Mouse (Mus musculus) cerebellum, adult 8-10 months (tissue): ENCODE results near the gene Rundc3a.
"Not testable (repeated sequence)": the region's sequence is repeated elsewhere in the genome, so short reads cannot be mapped to it uniquely, and the experiment has no call there.

Source experiments
- DNase-seq: peaks from one replicate; pipeline ENCODE4 v3.0.0; 2022

The Rundc3a gene

DNA sequence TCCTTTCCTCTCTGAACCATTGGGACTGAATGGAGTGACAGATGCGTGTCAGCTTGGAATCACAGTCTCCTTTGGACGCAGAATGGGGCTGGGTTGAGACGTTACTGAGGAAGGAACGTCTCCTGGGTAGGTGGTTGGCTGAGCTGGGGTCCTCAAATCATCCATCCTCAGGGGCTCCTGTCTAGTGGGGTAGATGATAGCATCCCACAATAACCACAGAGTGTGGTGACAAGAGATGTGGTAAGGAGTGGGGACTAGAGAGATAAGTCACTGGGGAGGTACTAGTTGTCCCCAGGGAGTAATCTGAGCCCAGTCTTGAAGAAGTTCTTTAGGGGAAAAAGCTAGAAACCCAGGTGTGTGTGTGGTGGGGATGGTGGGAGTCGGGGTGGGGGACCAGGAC lies 24.9 kb upstream of the Rundc3a start:
- no peak for DNase-seq

DNA sequence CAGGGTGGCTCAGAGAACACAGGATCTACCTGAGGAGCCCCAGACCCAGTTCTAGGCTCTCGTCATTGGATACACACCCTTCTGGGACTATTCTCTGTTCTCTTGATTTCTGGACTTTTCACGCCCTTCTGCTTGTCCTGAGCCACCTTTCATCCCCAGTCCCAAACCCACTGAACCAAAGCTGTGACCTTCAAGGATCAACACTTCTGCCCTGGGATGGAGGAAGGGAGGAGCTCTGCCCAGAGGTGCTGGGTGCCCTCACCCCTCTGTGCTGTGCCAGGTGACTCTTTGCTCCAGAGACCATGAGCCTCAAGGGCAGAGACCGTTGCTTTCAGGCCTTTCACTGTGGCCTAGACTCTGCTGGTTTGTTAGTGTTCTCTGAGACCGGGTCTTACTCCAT lies 23.9 kb upstream of the Rundc3a start:
- no peak for DNase-seq

DNA sequence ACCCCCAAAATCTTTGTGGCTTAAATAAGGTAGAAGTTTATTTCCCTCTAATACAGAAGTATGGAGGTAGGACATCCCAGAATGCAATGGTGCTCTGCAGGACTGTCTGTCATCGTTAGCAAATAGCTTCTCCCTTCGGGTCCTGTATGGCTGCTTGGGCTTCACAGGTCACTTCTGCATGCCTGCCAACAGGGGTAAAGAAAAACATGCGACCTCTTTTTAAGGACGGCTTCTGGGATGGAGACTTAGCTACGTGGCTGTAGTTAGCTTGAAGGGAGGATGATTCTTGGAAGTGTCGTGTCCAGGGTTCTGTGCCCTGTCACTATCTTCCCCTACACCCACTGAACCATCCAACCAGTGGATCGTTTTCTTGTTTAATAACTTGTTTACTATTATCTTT lies 22.9 kb upstream of the Rundc3a start:
- DNase-seq = no peak

DNA sequence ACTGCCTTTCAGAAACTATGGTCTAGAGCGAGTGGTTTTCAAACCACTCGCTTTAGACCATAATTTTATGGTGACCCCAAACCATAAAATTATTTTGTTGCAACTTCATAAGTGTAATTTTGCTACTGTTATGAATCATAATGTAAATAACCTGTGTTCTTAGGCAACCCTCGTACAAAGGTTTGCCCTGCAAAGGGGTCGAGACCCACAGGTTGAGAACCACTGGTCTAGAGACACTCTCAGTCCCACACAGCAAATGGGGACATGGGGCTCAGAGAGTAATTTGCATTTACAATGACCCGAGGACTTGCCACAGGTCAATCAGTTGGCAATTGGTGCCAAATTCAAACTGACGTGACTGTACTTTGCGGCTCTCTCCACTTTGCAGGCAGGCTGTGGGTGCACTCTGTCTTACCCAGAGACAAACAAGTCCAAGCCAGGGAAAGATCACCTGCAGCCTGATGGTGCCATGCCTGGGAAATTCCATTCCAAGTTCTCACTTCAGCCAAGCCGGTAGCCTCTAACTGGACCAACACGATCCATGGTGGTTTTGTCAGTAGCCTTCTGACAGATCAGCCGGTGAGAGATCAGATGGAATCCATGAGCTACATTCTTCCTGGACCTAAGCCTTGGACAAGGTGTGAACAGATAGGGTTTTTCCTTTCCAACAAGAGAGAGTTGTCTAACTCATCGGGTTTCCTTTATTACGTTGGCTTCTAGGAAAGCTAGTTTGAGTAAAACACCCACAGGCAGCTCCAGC lies 21.1 kb upstream of the Rundc3a start:
- DNase-seq = no peak

DNA sequence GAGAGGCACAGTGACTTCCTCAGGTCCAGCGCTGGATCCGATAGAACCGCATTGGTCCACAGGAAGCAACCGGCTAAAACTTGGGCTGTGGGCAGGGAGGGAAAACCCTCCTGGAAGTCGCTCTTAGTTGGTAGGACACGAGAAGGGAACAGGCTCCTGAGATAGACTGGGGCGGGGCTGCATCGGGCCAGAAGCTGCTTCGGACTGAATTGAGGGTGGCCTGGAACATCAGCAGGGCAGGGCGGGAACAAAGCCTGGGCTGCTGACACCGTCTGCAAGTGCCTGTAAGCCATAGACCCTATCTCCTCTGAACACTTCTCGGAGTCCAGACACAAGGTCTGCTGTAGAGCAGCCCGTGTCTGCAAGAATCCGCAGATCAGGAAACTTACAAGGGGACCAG lies 20.3 kb upstream of the Rundc3a start:
- no peak for DNase-seq

DNA sequence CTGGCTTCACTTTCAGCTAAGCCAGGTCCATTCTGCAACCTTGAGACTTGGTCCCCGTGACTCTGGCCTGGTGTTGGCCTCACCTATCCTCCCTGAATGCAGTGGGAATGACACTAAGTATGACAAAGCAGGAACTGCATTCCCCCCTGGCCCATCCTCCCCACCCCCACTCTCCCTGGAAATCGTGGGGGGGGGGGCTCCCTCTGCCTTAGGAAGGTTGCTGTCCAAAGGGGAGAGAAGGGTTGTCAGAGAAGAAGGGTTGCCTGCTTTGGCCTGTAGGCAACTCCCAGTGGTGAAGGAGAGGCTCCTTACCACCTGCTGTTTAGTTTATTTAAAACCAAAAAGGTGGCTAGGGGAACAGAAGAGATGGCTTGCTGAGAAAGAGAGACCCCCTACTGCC lies 19.6 kb upstream of the Rundc3a start:
- DNase-seq = no peak

DNA sequence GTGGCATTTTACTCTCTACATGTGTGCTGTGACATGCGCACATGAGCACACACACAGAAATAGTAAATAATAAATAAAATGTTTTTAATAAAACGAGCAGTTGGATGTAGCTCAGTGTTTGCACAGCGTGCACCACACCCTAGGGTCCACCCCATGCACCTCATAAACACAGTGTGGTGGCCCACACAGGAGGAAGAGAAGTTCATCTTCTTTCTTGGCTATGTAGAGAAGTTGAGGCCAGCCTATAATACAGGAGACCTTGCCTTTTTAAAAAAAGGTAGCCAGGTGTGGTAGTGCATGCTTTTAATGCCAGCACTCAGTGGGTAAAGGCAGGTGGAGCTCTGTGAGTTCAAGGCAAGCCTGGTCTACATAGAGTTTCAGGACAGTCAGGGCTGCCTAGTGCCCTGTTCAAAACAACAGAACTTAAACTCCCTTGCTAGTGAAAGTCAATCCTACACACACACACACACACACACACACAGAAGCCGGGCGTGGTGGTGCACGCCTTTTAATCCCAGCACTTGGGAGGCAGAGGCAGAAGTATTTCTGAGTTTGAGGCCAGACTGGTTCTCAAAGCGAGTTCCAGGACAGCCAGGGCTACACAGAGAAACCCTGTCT lies 19.0 kb upstream of the Rundc3a start:
- DNase-seq = no peak

DNA sequence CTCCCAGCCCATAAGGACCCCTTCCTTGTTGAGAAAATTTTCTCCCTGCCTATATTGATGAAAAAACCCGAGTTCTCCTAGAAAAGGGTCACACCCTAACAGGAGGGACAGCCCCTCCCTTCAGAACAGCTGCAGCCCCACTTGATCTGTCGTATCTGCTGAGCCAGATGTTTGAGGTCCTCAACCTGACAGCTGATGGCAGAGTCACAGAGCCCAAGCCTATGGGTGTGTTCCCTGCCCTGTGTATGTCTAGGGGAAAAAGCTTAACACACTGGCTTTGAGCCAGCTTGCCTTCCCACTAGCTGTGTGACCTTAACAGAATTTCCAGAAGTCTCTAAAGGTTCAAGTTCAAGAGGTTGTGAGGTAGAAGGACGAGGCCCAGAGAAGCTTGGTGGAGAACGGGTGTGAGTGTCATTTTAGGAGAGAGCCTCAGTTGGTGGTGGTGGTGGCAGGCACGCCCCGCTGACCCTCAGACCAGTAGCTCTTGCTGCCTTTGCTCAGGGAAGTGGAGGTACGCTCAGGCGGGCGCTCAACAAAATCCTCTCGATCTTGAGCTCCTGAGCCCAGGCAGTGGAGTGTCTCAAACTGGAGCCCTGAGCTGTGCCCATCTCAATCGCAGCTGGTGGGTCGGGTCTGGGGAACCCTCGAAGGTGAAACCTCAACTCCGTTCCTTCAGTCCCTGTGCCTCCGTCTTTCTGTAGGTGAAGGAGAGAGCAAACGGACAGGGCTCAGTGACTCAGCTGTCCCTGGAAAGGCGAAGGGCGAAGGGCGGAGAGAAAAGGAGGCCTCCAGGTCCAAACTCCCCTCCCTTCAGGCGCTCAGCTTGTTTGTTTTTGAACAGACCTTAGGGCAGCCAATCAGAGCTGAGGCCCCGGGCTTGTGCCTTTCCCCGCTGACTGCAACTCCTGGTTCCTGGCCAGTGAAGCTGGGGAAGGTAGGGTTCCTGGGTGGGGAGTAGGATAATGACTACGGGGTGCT lies 17.7 kb upstream of the Rundc3a start:
- peak; percentile 72 for DNase-seq

DNA sequence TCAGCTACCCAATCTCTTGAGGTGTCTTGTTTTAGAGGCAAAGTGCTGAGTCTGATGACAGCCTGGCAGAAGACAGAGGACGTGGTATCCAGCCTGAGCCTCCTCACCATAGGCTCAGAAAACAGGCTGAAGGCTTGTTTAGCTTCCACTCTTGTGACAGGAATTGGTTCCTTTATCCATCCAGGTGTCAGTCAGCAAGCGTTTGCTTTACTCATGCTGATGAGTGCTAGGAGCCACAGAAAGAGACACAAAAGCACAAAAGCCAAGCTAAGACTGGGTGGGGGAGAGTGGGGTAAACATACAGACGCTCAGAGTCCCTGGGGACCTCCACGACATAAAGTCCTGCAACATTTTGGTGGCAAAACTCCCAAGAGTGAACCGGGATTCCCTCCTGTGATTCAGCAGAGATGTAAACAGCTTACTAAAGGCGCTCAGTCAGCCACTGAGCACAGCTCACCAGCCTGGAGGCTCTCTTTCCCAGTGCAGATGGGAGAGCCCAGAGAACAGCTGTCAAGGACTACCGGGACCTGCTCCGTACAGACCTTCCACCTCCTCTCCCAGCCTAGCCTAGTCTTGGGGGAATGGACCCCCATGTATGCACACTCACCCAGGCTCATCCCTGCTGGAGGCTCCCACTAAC lies 16.9 kb upstream of the Rundc3a start:
- DNase-seq = no peak

DNA sequence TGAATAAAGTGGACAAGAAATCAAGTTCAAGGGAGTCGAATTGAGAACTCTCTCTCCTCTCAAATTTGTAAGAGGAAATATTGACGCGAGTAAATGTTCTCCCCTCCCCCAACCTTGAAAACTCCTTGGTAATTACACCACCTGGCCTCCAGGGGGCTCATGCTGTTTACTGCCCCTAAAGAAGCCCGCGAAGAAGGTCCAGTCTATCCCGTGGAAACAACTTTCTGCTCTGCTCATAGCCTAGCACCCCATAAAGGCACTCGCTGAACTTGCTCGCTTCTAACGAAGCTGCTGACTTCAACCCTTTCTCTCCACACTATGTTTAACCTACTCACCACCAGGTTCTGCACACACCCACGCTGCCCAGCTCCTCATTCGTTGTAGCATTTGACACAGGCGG lies 16.0 kb upstream of the Rundc3a start:
- DNase-seq = no peak

DNA sequence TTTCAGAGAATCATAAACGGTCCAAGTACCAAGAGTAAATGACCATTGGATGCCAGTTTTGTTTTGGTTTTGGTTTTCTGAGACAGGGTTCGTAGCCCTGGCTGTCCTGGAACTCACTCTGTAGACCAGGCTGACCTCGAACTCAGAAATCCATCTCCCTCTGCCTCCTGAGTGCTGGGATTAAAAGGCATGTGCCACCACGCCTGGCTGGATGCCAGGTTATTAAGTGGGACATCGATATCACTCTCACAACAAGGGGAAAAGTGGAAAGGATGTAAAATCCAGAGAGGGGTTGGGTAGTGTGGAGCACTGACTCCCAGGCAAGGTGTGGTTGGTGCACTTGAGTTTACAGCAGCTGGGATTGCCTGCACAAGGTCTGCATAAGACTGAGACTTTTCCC lies 13.1 kb upstream of the Rundc3a start:
- DNase-seq = no peak

DNA sequence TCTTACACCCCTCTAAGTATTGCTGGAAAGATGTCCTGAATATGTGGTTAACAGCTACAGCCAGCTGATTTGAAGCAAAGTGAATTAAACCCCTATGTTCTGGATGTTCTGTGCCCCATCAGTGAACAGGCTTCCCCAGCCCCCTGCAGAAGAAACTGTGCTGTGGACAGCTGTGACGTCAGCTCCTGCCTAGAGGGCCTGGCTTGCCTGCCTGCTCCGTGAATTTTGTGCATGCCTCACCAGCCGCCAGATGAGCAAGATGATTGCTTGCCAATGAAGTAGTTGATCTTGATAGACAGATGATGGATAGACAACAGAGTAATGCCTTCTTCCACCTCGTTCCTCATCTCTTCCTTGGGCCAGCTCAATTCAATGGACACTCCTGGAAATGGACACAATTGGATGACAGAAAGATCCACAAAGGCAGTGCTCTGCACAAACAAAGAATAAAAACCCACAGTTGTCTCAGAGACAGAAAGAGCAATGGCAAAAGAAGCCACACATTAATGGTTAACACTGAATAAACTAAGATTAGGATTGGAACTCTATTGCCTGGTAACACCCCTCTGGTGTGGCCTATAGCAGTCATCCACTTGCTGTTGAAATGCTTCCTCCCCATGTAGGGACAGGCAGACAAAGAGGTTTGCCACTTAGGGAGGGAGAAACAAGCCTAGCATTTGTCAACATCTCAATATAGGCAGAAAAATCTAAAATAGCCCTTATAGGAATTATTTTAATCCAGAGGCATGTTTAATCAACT lies 11.7 kb upstream of the Rundc3a start:
- no peak for DNase-seq

DNA sequence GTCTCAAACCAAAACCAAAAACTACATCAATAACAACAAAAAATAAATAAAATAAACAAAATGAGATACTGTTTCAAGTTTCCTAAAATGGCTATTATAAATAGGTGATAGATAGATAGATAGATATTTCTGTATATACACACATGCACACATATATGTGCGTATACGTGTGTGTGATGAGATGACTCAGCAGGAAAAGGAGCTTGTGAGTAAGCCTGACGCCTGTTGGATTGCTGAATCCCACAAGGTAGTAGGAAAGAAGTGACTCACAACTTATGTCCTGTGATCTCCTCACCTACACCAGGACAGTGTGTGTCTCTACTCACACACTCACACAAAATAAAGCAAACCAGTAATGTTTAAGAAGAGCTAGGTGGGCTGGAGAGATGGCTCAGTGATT lies 10.4 kb upstream of the Rundc3a start:
- no peak for DNase-seq

DNA sequence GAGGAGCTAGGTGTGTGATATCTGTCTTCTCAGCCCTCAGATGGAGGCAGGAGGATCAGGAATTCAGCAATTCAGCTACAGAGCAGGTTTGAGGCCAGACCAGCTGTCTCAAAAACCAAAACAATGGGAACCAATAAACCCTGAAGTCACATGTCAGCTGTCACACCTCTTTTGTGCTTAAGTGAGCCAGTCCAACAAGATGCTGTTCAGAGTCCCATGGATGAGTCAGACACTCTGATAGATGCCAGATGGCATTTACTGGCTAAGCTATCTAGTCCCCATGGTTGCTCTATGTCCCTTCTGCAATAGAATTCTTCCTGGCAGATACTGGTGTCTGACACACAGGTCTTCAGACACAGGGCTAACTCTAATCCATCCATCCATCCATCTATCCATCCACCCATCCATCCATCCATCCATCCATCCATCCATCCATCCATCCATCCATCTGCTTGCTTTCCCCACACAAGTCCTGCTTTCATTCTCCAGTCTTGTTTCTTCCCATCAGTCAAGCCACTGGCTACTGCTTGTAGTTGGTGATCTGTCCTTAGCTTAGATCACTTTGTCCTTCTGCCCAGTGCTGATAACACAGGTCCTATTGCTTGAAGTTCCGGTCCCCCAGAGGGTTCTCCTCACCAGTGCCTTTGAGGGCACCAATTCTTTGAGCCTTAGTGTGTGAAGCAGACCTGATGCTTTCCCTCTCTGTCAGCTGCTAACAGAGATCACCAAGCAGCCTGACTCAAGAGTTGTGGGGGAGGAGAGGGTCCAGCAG lies 9.7 kb upstream of the Rundc3a start:
- no peak for DNase-seq

DNA sequence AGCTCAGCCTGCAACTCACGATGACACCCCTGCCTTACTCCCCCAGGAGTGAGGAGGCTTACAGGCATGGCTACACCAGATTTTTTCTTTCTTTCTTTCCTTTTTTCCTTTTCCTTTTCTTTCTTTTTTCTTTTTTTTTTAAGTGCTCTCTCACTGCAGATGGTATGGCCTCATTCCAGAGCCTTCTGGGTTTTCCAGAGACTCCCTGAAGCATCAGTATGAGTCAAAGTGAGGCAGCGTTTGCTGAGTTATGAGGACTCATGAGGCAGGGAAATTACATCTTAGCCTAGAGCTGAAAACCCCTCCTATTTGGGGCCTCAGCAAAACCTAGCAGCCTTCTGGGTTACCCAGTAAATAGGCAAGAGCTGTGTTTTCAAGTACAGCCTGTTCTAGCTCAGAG lies 8.8 kb upstream of the Rundc3a start:
- DNase-seq = no peak

DNA sequence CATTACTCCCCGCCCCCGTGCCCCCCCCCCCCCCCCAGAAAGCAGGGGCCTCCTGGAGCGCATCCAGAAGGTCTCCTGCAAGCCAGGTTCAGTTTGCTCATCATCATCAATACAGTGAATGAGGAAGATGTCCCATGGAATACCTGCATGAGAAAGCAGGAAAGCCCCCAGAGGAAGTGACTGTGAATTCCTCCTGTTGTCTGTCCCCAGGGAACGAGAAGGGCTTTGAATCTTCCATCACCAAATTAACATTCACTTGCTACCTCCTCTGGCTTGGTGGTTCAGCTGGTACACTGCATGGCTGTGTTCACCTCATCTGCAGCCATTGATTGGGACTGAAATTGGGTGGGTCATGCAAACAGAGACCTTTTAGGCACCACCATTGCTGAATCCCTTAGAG lies 8.1 kb upstream of the Rundc3a start:
- no peak for DNase-seq

DNA sequence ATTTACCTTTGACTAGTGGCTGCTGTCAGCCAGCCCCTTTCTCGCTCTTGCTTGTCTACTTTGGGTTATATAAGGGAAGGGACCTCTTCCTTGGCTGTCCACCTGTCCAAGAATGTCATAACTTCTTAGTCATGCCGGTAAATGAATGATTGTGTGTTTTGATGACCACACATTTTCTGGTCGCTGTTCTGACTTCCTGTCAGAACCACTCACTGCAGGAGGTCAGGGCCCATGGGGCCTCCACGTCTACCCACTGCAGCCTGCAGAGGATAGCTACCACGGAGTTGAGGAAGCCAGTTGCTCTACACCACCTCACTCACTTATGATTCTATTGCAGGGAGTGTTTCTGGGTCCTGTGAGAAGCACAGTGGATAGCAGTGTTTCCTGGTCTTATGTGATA lies 7.1 kb upstream of the Rundc3a start:
- DNase-seq = no peak

DNA sequence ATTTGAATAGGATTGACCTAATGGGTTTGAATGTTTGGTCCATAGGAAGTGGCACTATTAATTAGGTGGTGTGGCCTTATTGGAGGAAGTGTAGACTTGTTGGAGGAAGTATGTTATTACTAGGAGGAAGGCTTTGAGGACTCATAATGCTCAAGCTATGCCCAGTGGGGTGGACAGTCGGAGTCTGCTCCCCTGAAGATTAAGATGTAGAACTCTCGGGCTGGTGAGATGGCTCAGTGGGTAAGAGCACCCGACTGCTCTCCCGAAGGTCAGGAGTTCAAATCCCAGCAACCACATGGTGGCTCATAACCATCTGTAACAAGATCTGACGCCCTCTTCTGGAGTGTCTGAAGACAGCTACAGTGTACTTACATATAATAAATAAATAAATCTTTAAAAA lies 3.8 kb upstream of the Rundc3a start:
- not testable (repeated sequence) for DNase-seq

DNA sequence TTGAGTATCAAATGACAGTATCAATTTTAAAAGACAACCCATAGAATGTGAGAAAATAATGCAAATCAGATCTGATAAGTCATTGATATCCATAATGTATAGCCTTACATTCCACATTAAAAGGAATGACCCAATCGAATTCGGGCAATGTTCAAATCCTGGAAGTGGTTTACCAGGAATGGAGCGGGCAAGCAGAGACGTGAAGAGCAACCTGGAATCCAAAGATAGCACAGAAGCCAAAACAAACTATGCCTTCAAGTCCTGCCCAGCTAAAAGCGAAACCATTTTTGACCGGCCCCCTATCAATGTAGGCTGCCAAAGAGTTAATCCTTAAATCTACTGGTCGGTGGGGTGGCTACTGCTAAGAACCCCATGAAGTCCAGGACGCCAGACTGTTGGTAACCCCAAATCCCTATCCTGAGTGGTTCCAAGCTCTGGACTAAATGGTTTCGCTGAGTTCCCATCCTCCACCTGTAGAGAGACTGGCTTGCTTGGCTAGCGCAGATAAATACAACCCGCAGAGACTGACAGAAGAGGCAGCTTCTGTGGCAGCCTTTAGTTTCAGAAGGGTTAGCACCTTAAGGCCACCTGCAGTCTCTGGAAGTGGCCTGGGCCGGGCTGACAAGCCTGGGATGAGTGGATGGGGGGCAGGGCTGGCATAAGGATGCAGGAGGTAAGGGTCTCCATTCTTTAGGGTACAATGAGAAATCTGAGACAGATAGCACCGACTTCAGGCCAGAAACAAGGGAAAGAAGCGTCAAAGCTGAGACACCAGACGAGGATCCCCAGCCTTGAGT lies 564 bp upstream of the Rundc3a start:
- no peak for DNase-seq

DNA sequence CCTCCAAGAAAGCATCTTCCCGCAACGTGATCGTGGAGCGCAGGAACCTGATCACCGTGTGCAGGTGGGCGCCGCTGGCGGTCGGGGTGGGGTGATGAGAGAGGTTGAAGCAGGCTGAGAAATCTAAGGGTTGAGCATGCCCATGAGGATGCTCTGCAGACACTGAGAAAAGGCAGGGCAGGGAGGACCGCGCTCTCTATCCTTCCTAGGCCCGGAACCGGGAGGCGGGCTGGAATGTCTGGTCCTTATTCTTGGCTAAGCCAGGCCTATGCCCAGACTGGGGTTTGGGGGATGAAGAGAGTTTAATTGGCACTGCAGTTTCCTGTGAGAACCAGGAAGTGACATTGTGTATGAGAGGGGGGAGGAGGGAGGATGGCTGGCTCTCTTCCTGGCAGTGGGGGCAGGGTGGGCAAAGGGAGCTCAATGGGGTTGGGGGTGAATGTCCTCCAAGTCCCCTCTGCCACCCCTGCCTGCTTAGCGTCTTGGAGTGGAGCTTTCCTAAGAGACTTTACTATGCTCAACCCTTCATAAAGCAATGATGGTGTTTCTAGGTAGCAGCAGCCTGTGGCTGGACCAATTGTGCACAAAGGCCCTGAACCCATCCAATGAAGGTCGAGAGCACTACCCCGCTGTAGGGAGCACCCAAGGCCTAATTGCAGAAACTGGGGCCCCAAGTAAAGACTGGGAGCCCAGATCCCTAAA lies 667 bp downstream of the Rundc3a start:
- peak; percentile 62 for DNase-seq
